Mouse (Mus musculus) forebrain, embryonic 11.5 days (tissue): ENCODE results near the gene Pygm. TPM values are rescaled to one million over a fixed set of nuclear protein-coding genes. Genes with fewer than 3 reads are reported as not detected.

Experiments
- ATAC-seq: fragments of 200-750 bp; cut with Nextera tagmentation; replicated peaks from 2 replicates; pipeline ENCODE4 v1.8.0; 2017; ENCODE audit warnings: moderate TSS enrichment; ENCODE audit not compliant: low FRiP score
- DNase-seq: peaks from one replicate; pipeline ENCODE4 v3.0.0-alpha.2; 2017; ENCODE audit warnings: low spot score
- H3K27ac ChIP-seq: fragments of 300-500 bp; sonication (generic); 2 replicates; pipeline ENCODE4 v1.5.1; 2014; ENCODE audit warnings: low read depth, low read length
- H3K27me3 ChIP-seq: fragments of 300-500 bp; sonication (generic); 2 replicates; pipeline ENCODE4 v1.6.1; 2014; ENCODE audit warnings: mild to moderate bottlenecking, low read length, mixed read lengths; ENCODE audit not compliant: control insufficient read depth, insufficient read depth
- H3K36me3 ChIP-seq: fragments of 300-500 bp; sonication (generic); 2 replicates; pipeline ENCODE4 v1.6.1; 2014; ENCODE audit warnings: mild to moderate bottlenecking, low read length, moderate library complexity, mixed read lengths; ENCODE audit not compliant: control insufficient read depth, insufficient read depth
- H3K4me1 ChIP-seq: fragments of 300-500 bp; sonication (generic); replicated peaks from 2 replicates; pipeline ENCODE4 v1.6.1; 2014; ENCODE audit warnings: low read length, mixed read lengths; ENCODE audit not compliant: control insufficient read depth, insufficient read depth
- H3K4me2 ChIP-seq: fragments of 300-500 bp; sonication (generic); 2 replicates; pipeline ENCODE4 v1.6.1; 2014; ENCODE audit warnings: low read depth, mild to moderate bottlenecking, low read length, moderate library complexity, mixed read lengths; ENCODE audit not compliant: severe bottlenecking
- H3K4me3 ChIP-seq: fragments of 300-500 bp; sonication (generic); 2 replicates; pipeline ENCODE4 v1.5.1; 2014; ENCODE audit warnings: low read depth, low read length
- H3K9ac ChIP-seq: fragments of 300-500 bp; sonication (generic); 2 replicates; pipeline ENCODE4 v1.6.1; 2014; ENCODE audit warnings: low read length
- H3K9me3 ChIP-seq: fragments of 300-500 bp; sonication (generic); 2 replicates; pipeline ENCODE4 v1.6.1; 2016; ENCODE audit warnings: low read length, mixed read lengths; ENCODE audit not compliant: control insufficient read depth
- WGBS: fragments of 180-500 bp; shearing (Covaris S2); extraction: QIAGEN DNeasy Blood & Tissue Kit; methylation state at CpG from one replicate; pipeline ENCODE4 v1.1.7; 2014; 5-methylcytosine and 5-hydroxymethylcytosine counted together
- microRNA-seq: library from miRNA; unstranded; fragments of <30 nt; microRNA quantifications from one replicate; pipeline ENCODE4, GENCODE M21; 2016; ENCODE audit not compliant: insufficient number of aligned reads
- polyA plus RNA-seq: library from polyadenylated mRNA; unstranded; fragments of >200 nt; fragmentation: Nextera tagmentation; extraction: Ambion mirVana; gene quantifications from 2 replicates; pipeline ENCODE4 v1.2.1, GENCODE M21; 2014

Gene Pygm
- polyA plus RNA-seq, 1 experiment from 2014 or later: 1.2 TPM

GRCm38 (mm10) chr19:6445761-6446423 is 61.7 kb downstream of the Pygm start:
- H3K4me3 ChIP-seq: no peak overlapping the region
- ATAC-seq (peak; percentile 90), DNase-seq (peak; percentile 86)
- H3K9me3 ChIP-seq: no peaks in the 10 kb centered on the region
- WGBS: 13% methylated on average over 10 of the region's 10 CpGs
- no peaks in the 10 kb centered on the region for H3K27me3 ChIP-seq
- peak overlapping the region; percentile 36 for H3K4me2 ChIP-seq
- no peaks in the 10 kb centered on the region for H3K36me3 ChIP-seq
- peak overlapping the region; percentile 18; the same call in 1 of the 2 replicates for H3K9ac ChIP-seq
- H3K4me1 ChIP-seq: peaks cover 31% of the 10 kb centered on the region
- H3K27ac ChIP-seq: peak overlapping the region; percentile 32; the same call in 1 of the 2 replicates

GRCm38 (mm10) chr19:6446736-6447437 is 62.7 kb downstream of the Pygm start:
- H3K27ac ChIP-seq: no peak overlapping the region
- no peak overlapping the region for H3K4me3 ChIP-seq

More at GRCm38 (mm10) chr19:6446736-6447437, 62.7 kb downstream of the Pygm start:
- ATAC-seq: peak; percentile 13; the same call in 1 of the 2 replicates
- Histone ChIP-seq H3K36me3 (no peaks in the 10 kb centered on the region), H3K9ac (no peak overlapping the region), H3K4me2 (no peak overlapping the region), H3K4me1 (peaks cover 33% of the 10 kb centered on the region), H3K9me3 (no peaks in the 10 kb centered on the region), H3K27me3 (no peaks in the 10 kb centered on the region)
- WGBS: 60% methylated on average over 7 of the region's 7 CpGs
- no peak for DNase-seq

Small RNA genes lying within 50 kb of the gene (microRNA-seq; reads per million reads assigned to microRNA genes)
- not detected for gene Mir6989

Other genes with a start within 250 kb of the Pygm start
- not detected in 2 replicates for gene Batf2, start 243.4 kb upstream of the Pygm start, polyA plus RNA-seq
- 72.2 and 79.6 TPM in 2 replicates for gene Arl2, start 242.9 kb upstream of the Pygm start, polyA plus RNA-seq
- gene Majin, start 200.0 kb upstream of the Pygm start, polyA plus RNA-seq: not detected in 2 replicates
- 0.65 TPM in 1 of 2 replicates, not detected in the other for gene Gpha2, start 158.0 kb upstream of the Pygm start, polyA plus RNA-seq
- gene Ppp2r5b, start 148.5 kb upstream of the Pygm start, polyA plus RNA-seq: 41.4 and 45.6 TPM in 2 replicates
- 12.3 and 14.6 TPM in 2 replicates for gene Atg2a, start 142.7 kb upstream of the Pygm start, polyA plus RNA-seq
- 72.6 and 74.2 TPM in 2 replicates for gene Ehd1, start 107.7 kb upstream of the Pygm start, polyA plus RNA-seq
- 0.55 TPM in 2 replicates for gene Cdc42bpg, start 77.9 kb upstream of the Pygm start, polyA plus RNA-seq
- 83.5 and 97.8 TPM in 2 replicates for gene Men1, start 49.4 kb upstream of the Pygm start, polyA plus RNA-seq
- 11.8 and 13.7 TPM in 2 replicates for gene Map4k2, start 43.3 kb upstream of the Pygm start, polyA plus RNA-seq
- gene Sf1, start 20.7 kb upstream of the Pygm start, polyA plus RNA-seq: 275 and 283 TPM in 2 replicates
- gene Rasgrp2, start 14.9 kb downstream of the Pygm start, polyA plus RNA-seq: 9.5 and 12.9 TPM in 2 replicates
- gene Nrxn2, start 34.3 kb downstream of the Pygm start, polyA plus RNA-seq: 8.1 and 10.4 TPM in 2 replicates
- gene Slc22a12, start 158.6 kb downstream of the Pygm start, polyA plus RNA-seq: not detected in 2 replicates